Mouse (Mus musculus): ENCODE results near the gene Adcy9.

The Adcy9 gene

GRCm38 (mm10) chr16:4418776-4419545 lies 1.3 kb downstream of the Adcy9 start:
- DNase-seq (ENCODE audit: low spot score), result no peak

- DNase-seq (ENCODE audit: low spot score), result no peak
Measured at GRCm38 (mm10) chr16:4418072-4418471, 2.2 kb downstream of the Adcy9 start.

- no peak for DNase-seq (ENCODE audit: low spot score)
Measured at GRCm38 (mm10) chr16:4417455-4417854, 2.8 kb downstream of the Adcy9 start.

GRCm38 (mm10) chr16:4414881-4415585 lies 5.3 kb downstream of the Adcy9 start:
- no peak for DNase-seq (ENCODE audit: low spot score)

- no peak for DNase-seq (ENCODE audit: low spot score)
Measured at GRCm38 (mm10) chr16:4413988-4414880, 6.1 kb downstream of the Adcy9 start.

GRCm38 (mm10) chr16:4413301-4413700 lies 7.0 kb downstream of the Adcy9 start:
- DNase-seq (ENCODE audit: low spot score), result no peak

GRCm38 (mm10) chr16:4412298-4412697 lies 8.0 kb downstream of the Adcy9 start:
- DNase-seq (ENCODE audit: low spot score), result no peak

- DNase-seq (ENCODE audit: low spot score), result no peak
Measured at GRCm38 (mm10) chr16:4411296-4411695, 9.0 kb downstream of the Adcy9 start.

GRCm38 (mm10) chr16:4407536-4407935 lies 12.8 kb downstream of the Adcy9 start:
- no peak for DNase-seq (ENCODE audit: low spot score)

GRCm38 (mm10) chr16:4406706-4407105 lies 13.6 kb downstream of the Adcy9 start:
- DNase-seq (ENCODE audit: low spot score), result no peak

- no peak for DNase-seq (ENCODE audit: low spot score)
Measured at GRCm38 (mm10) chr16:4406047-4406586, 14.2 kb downstream of the Adcy9 start.

GRCm38 (mm10) chr16:4404933-4405761 lies 15.2 kb downstream of the Adcy9 start:
- DNase-seq (ENCODE audit: low spot score), result no peak

- no peak for DNase-seq (ENCODE audit: low spot score)
Measured at GRCm38 (mm10) chr16:4401109-4401508, 19.2 kb downstream of the Adcy9 start.

GRCm38 (mm10) chr16:4399471-4400223 lies 20.7 kb downstream of the Adcy9 start:
- no peak for DNase-seq (ENCODE audit: low spot score)

- no peak for DNase-seq (ENCODE audit: low spot score)
Measured at GRCm38 (mm10) chr16:4398782-4399181, 21.5 kb downstream of the Adcy9 start.

- DNase-seq (ENCODE audit: low spot score), result no peak
Measured at GRCm38 (mm10) chr16:4397636-4398035, 22.7 kb downstream of the Adcy9 start.

- DNase-seq (ENCODE audit: low spot score), result no peak
Measured at GRCm38 (mm10) chr16:4395687-4396341, 24.5 kb downstream of the Adcy9 start.

GRCm38 (mm10) chr16:4394991-4395590 lies 25.2 kb downstream of the Adcy9 start:
- DNase-seq (ENCODE audit: low spot score), result no peak

GRCm38 (mm10) chr16:4383473-4384038 lies 36.7 kb downstream of the Adcy9 start:
- DNase-seq (ENCODE audit: low spot score), result no peak
